Comparison of ENCODE assay signal across 10 mouse cellular contexts in genomic region chr10:77543226-77543625, GRCm38 (mm10). TPM values are rescaled to one million over a fixed set of nuclear protein-coding genes. Genes with fewer than 3 reads are reported as not detected.
DNase-seq lines count a peak whose midpoint lies in the region; ATAC-seq lines count a peak whose summit lies in the region.
"Had no signal": no experiment of that assay in that cellular context is flagged by ENCODE, and none has a peak within 500 bp of the region (broad histone marks: within the 10 kb centered on the region; RNA-seq: fewer than 3 reads in every experiment).

No protein-coding gene starts in this region.

- H3K27me3 ChIP-seq in forebrain, embryonic 10.5 days (ENCODE audit: poor library complexity, severe bottlenecking) = no peaks in the 10 kb centered on the region
- no peaks in the 10 kb centered on the region for H3K27me3 ChIP-seq in forebrain, embryonic 16.5 days (replicated peaks; ENCODE audit: control insufficient read depth, insufficient read depth, low read length)
- H3K27me3 ChIP-seq in midbrain, embryonic 14.5 days (ENCODE audit: control insufficient read depth, insufficient read depth, low read length) = no peaks in the 10 kb centered on the region
- no peaks in the 10 kb centered on the region for H3K27me3 ChIP-seq in midbrain, embryonic 15.5 days (replicated peaks)
- H3K27me3 ChIP-seq: hindbrain, embryonic 15.5 days; Patski had no signal

- WGBS in forebrain, embryonic 10.5 days = 43% methylated on average over 7 of the region's 7 CpGs
- 43% methylated on average over 7 of the region's 7 CpGs for WGBS in forebrain, embryonic 16.5 days
- WGBS in midbrain, embryonic 14.5 days = 48% methylated on average over 7 of the region's 7 CpGs
- 37% methylated on average over 7 of the region's 7 CpGs for whole genome bisulfite sequencing in midbrain, embryonic 15.5 days

- H3K4me3 ChIP-seq in forebrain, embryonic 10.5 days = no peak overlapping the region
- no peak overlapping the region for H3K4me3 ChIP-seq in forebrain, embryonic 16.5 days (replicated peaks; ENCODE audit: low read length)
- no peak overlapping the region for H3K4me3 ChIP-seq in midbrain, embryonic 14.5 days (replicated peaks; ENCODE audit: low read depth, low read length)
- H3K4me3 ChIP-seq in midbrain, embryonic 15.5 days = no peak overlapping the region
- H3K4me3 ChIP-seq: hindbrain, embryonic 15.5 days had no signal

- ATAC-seq in forebrain, embryonic 16.5 days = no peak
- no peak for ATAC-seq in midbrain, embryonic 14.5 days (ENCODE audit: low FRiP score, low TSS enrichment)
- ATAC-seq in midbrain, embryonic 15.5 days (replicated peaks) = no peak
- ATAC-seq: Patski had no signal

- peak; percentile 32 for DNase-seq in forebrain, embryonic 10.5 days (ENCODE audit: extremely low spot score, low spot score)
- DNase-seq in midbrain, embryonic 14.5 days = peak; percentile 56
- DNase-seq in c-Kit-positive CD71-positive TER-119-negative erythroid progenitor cells, embryonic 14.5 days (ENCODE audit: low read depth) = peak; percentile 73
- peak; percentile 27 for DNase-seq in lung, postnatal 10 days
- DNase-seq in frontal cortex, postnatal 10 days (ENCODE audit: low spot score in 2 of 2) = no peak
- no peak for DNase-seq in urinary bladder, adult 18-20 months (ENCODE audit: low spot score in 2 of 2)

- no peak overlapping the region for H3K9ac ChIP-seq in forebrain, embryonic 16.5 days (replicated peaks; ENCODE audit: low read depth, low read length)
- no peak overlapping the region for H3K9ac ChIP-seq in midbrain, embryonic 14.5 days (replicated peaks; ENCODE audit: low read length)
- H3K9ac ChIP-seq in midbrain, embryonic 15.5 days = no peak overlapping the region
- H3K9ac ChIP-seq: hindbrain, embryonic 15.5 days had no signal

- H3K36me3 ChIP-seq in forebrain, embryonic 10.5 days (replicated peaks) = no peaks in the 10 kb centered on the region
- H3K36me3 ChIP-seq in forebrain, embryonic 16.5 days (ENCODE audit: control insufficient read depth, insufficient read depth) = no peaks in the 10 kb centered on the region
- no peaks in the 10 kb centered on the region for H3K36me3 ChIP-seq in midbrain, embryonic 14.5 days (ENCODE audit: control insufficient read depth, insufficient read depth, low read length)
- H3K36me3 ChIP-seq in midbrain, embryonic 15.5 days (replicated peaks) = no peaks in the 10 kb centered on the region
- H3K36me3 ChIP-seq: hindbrain, embryonic 15.5 days had no signal

- H3K27ac ChIP-seq in forebrain, embryonic 10.5 days = no peak overlapping the region
- no peak overlapping the region for H3K27ac ChIP-seq in forebrain, embryonic 16.5 days (ENCODE audit: low read length)
- no peak overlapping the region for H3K27ac ChIP-seq in midbrain, embryonic 14.5 days (replicated peaks; ENCODE audit: low read depth, low read length)
- no peak overlapping the region for H3K27ac ChIP-seq in midbrain, embryonic 15.5 days
- H3K27ac ChIP-seq: hindbrain, embryonic 15.5 days had no signal

- H3K9me3 ChIP-seq in forebrain, embryonic 10.5 days = no peaks in the 10 kb centered on the region
- no peaks in the 10 kb centered on the region for H3K9me3 ChIP-seq in forebrain, embryonic 16.5 days (ENCODE audit: control insufficient read depth, low read length)
- H3K9me3 ChIP-seq in midbrain, embryonic 14.5 days (ENCODE audit: control insufficient read depth, low read length) = no peaks in the 10 kb centered on the region
- H3K9me3 ChIP-seq in midbrain, embryonic 15.5 days = no peaks in the 10 kb centered on the region
- H3K9me3 ChIP-seq: hindbrain, embryonic 15.5 days had no signal

- H3K4me1 ChIP-seq in forebrain, embryonic 10.5 days = peaks cover 5% of the 10 kb centered on the region
- H3K4me1 ChIP-seq in forebrain, embryonic 16.5 days (replicated peaks; ENCODE audit: control insufficient read depth, insufficient read depth, low read length) = no peaks in the 10 kb centered on the region
- H3K4me1 ChIP-seq in midbrain, embryonic 14.5 days (ENCODE audit: control insufficient read depth, insufficient read depth, low read length) = no peaks in the 10 kb centered on the region
- H3K4me1 ChIP-seq in midbrain, embryonic 15.5 days = no peaks in the 10 kb centered on the region
- H3K4me1 ChIP-seq: hindbrain, embryonic 15.5 days had no signal

- H3K4me2 ChIP-seq in forebrain, embryonic 16.5 days (ENCODE audit: low read length) = no peak overlapping the region
- H3K4me2 ChIP-seq in midbrain, embryonic 14.5 days (ENCODE audit: low read length) = no peak overlapping the region
- H3K4me2 ChIP-seq in midbrain, embryonic 15.5 days = no peak overlapping the region
- H3K4me2 ChIP-seq: hindbrain, embryonic 15.5 days had no signal

RNA-seq across cellular contexts. Expression of gene Itgb2, which starts 13.2 kb away (rescaled TPM):
- polyA plus RNA-seq in forebrain, embryonic 10.5 days (2016; fragmentation: Nextera tagmentation; extraction: Ambion mirVana) = 0.44 and 0.76 TPM in 2 replicates
- polyA plus RNA-seq in forebrain, embryonic 16.5 days (2015; fragmentation: Nextera tagmentation; extraction: Ambion mirVana) = 0.80 and 0.85 TPM in 2 replicates
- 0.49 and 0.91 TPM in 2 replicates for polyA plus RNA-seq in midbrain, embryonic 14.5 days (2014; fragmentation: Nextera tagmentation; extraction: Ambion mirVana)
- 0.81 and 0.87 TPM in 2 replicates for polyA plus RNA-seq in midbrain, embryonic 15.5 days (2015; fragmentation: Nextera tagmentation; extraction: Ambion mirVana)

RNA-seq across cellular contexts. Expression of gene Fam207a, which starts 27.6 kb away (rescaled TPM):
- 41.2 and 43.2 TPM in 2 replicates for polyA plus RNA-seq in forebrain, embryonic 10.5 days (2016; fragmentation: Nextera tagmentation; extraction: Ambion mirVana)
- polyA plus RNA-seq in forebrain, embryonic 16.5 days (2015; fragmentation: Nextera tagmentation; extraction: Ambion mirVana) = 41.6 and 42.8 TPM in 2 replicates
- polyA plus RNA-seq in midbrain, embryonic 14.5 days (2014; fragmentation: Nextera tagmentation; extraction: Ambion mirVana) = 37.4 and 41.2 TPM in 2 replicates
- polyA plus RNA-seq in midbrain, embryonic 15.5 days (2015; fragmentation: Nextera tagmentation; extraction: Ambion mirVana) = 48.0 and 52.8 TPM in 2 replicates

RNA-seq across cellular contexts. Expression of gene Pttg1ip, which starts 38.3 kb away (rescaled TPM):
- 62.0 and 64.5 TPM in 2 replicates for polyA plus RNA-seq in forebrain, embryonic 10.5 days (2016; fragmentation: Nextera tagmentation; extraction: Ambion mirVana)
- polyA plus RNA-seq in forebrain, embryonic 16.5 days (2015; fragmentation: Nextera tagmentation; extraction: Ambion mirVana) = 73.3 and 80.5 TPM in 2 replicates
- 52.1 and 71.8 TPM in 2 replicates for polyA plus RNA-seq in midbrain, embryonic 14.5 days (2014; fragmentation: Nextera tagmentation; extraction: Ambion mirVana)
- 68.6 and 72.0 TPM in 2 replicates for polyA plus RNA-seq in midbrain, embryonic 15.5 days (2015; fragmentation: Nextera tagmentation; extraction: Ambion mirVana)

Comparison
In these comparisons a context has a peak if more than half of its experiments do, and no peak if none do; other contexts are left out.
1. DNase-seq: peak in forebrain, embryonic 10.5 days (single experiment), midbrain, embryonic 14.5 days (single experiment), c-Kit-positive CD71-positive TER-119-negative erythroid progenitor cells, embryonic 14.5 days (single experiment) and lung, postnatal 10 days (single experiment); none in frontal cortex, postnatal 10 days (0 of 2) and urinary bladder, adult 18-20 months (0 of 2).